In the genomic region with DNA sequence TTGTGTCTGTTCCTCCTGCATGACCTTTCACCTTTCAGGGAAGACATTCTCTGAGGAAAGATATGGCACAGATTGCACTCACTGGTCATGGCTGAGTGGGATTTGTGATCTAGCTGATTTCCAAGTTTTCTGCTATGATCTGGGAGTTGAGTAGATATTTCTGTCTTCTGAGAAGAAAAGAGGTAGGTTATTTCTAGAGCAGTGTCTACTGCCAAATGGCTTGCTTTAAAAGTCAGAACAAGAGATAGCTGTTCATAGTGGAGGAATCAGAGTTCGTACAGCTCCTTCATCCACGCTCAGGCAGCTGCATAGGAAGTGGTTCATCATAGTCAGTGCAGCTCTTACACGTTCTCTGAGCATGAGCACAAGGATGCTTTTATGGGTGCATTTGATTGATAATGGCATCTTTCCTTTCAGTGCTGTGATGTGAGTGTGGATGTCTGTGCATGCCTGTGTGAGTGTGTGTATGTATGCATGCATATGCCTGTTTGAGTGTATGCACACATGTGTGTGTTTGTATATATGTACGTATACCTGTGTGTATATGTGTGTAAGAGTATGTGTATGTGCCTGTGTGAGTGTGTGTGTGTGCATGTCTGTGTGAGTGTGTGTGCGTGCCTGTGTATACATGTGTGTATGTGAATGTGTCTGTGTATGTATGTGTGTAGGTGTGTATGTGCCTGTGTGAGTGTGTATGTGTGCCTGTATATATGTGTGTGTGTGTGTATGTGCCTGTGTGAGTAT, we compare ENCODE assay signal across 21 mouse cellular contexts.
DNase-seq lines count a peak whose midpoint lies in the region; ATAC-seq and TF ChIP-seq lines count a peak whose summit lies in the region.
"Had no signal": no experiment of that assay in that cellular context is flagged by ENCODE, and none has a peak within 500 bp of the region (broad histone marks: within the 10 kb centered on the region; RNA-seq: fewer than 3 reads in every experiment).

No protein-coding gene starts in this region.

- no peak overlapping the region for H3K27ac ChIP-seq in hindbrain, postnatal 0 days
- no peak overlapping the region for H3K27ac ChIP-seq in hindbrain, embryonic 12.5 days
- no peak overlapping the region for H3K27ac ChIP-seq in forebrain, embryonic 16.5 days (ENCODE audit: low read length)
- H3K27ac ChIP-seq in midbrain, embryonic 10.5 days (replicated peaks) = no peak overlapping the region
- H3K27ac ChIP-seq: forebrain, embryonic 10.5 days; midbrain, embryonic 13.5 days had no signal

- no peak overlapping the region for H3K4me3 ChIP-seq in hindbrain, postnatal 0 days (ENCODE audit: low read length)
- no peak overlapping the region for H3K4me3 ChIP-seq in hindbrain, embryonic 12.5 days
- no peak overlapping the region for H3K4me3 ChIP-seq in forebrain, embryonic 16.5 days (replicated peaks; ENCODE audit: low read length)
- no peak overlapping the region for H3K4me3 ChIP-seq in midbrain, embryonic 10.5 days
- H3K4me3 ChIP-seq: forebrain, embryonic 10.5 days; heart, embryonic 12.5 days; midbrain, embryonic 13.5 days had no signal

- H3K4me1 ChIP-seq in hindbrain, postnatal 0 days (ENCODE audit: insufficient read depth, low read length) = no peaks in the 10 kb centered on the region
- H3K4me1 ChIP-seq in hindbrain, embryonic 12.5 days = no peaks in the 10 kb centered on the region
- H3K4me1 ChIP-seq in forebrain, embryonic 16.5 days (replicated peaks; ENCODE audit: control insufficient read depth, insufficient read depth, low read length) = no peaks in the 10 kb centered on the region
- no peaks in the 10 kb centered on the region for H3K4me1 ChIP-seq in midbrain, embryonic 10.5 days
- H3K4me1 ChIP-seq: forebrain, embryonic 10.5 days; heart, embryonic 12.5 days; midbrain, embryonic 13.5 days had no signal

- DNase-seq in hindbrain, postnatal 0 days (ENCODE audit: low spot score) = no peak
- peak; percentile 27 to 40 for DNase-seq in right cerebral cortex, adult 2 months (ENCODE audit: low spot score in 2 of 2)
- no peak for DNase-seq in right cerebral cortex, postnatal 14 days
- peak; percentile 18 to 83 for DNase-seq in left cerebral cortex, postnatal 25 days (ENCODE audit: low spot score in 2 of 2)
- DNase-seq in midbrain, embryonic 10.5 days (ENCODE audit: low spot score) = no peak
- DNase-seq: adrenal gland, adult 8-10 months; cerebellum, adult 18-20 months; cerebellum, postnatal 36 days; heart, postnatal 36 days; kidney, adult 8-10 months; layer of hippocampus, postnatal 36 days; lung, adult 2 months; lung, postnatal 36 days; thymus, adult 2 months had no signal

- intact Hi-C loops in left cerebral cortex, postnatal 25 days (cut with DNase I) = loop anchor here (1.0 kb wide), 1 partner anchor 65 kb away; no protein-coding TSS in a partner anchor

- no peaks in the 10 kb centered on the region for H3K27me3 ChIP-seq in hindbrain, postnatal 0 days (ENCODE audit: insufficient read depth, low read length)
- H3K27me3 ChIP-seq in hindbrain, embryonic 12.5 days = no peaks in the 10 kb centered on the region
- no peaks in the 10 kb centered on the region for H3K27me3 ChIP-seq in forebrain, embryonic 16.5 days (replicated peaks; ENCODE audit: control insufficient read depth, insufficient read depth, low read length)
- no peaks in the 10 kb centered on the region for H3K27me3 ChIP-seq in midbrain, embryonic 10.5 days (ENCODE audit: low read depth, poor library complexity, severe bottlenecking)
- H3K27me3 ChIP-seq: heart, embryonic 12.5 days; midbrain, embryonic 13.5 days had no signal

- H3K9ac ChIP-seq in hindbrain, postnatal 0 days (replicated peaks; ENCODE audit: low read length) = no peak overlapping the region
- no peak overlapping the region for H3K9ac ChIP-seq in hindbrain, embryonic 12.5 days
- no peak overlapping the region for H3K9ac ChIP-seq in forebrain, embryonic 16.5 days (replicated peaks; ENCODE audit: low read depth, low read length)
- H3K9ac ChIP-seq: heart, embryonic 12.5 days; midbrain, embryonic 13.5 days had no signal

- no peak for TF ChIP-seq CTCF in hindbrain, postnatal 0 days (IDR thresholded peaks at IDR 0.05; ENCODE audit: low read depth)

- no peak overlapping the region for H3K4me2 ChIP-seq in hindbrain, postnatal 0 days (ENCODE audit: low read depth, low read length)
- H3K4me2 ChIP-seq in hindbrain, embryonic 12.5 days (replicated peaks) = no peak overlapping the region
- H3K4me2 ChIP-seq in forebrain, embryonic 16.5 days (ENCODE audit: low read length) = no peak overlapping the region
- H3K4me2 ChIP-seq: heart, embryonic 12.5 days; liver, embryonic 11.5 days; midbrain, embryonic 13.5 days had no signal

- 86% methylated on average over 5 of the region's 5 CpGs for WGBS in hindbrain, postnatal 0 days
- 87% methylated on average over 5 of the region's 5 CpGs for WGBS in hindbrain, embryonic 12.5 days
- WGBS in forebrain, embryonic 16.5 days = 88% methylated on average over 5 of the region's 5 CpGs
- WGBS in midbrain, embryonic 10.5 days = 88% methylated on average over 5 of the region's 5 CpGs

- H3K36me3 ChIP-seq in hindbrain, postnatal 0 days (ENCODE audit: insufficient read depth, low read length) = no peaks in the 10 kb centered on the region
- H3K36me3 ChIP-seq in hindbrain, embryonic 12.5 days = no peaks in the 10 kb centered on the region
- no peaks in the 10 kb centered on the region for H3K36me3 ChIP-seq in forebrain, embryonic 16.5 days (ENCODE audit: control insufficient read depth, insufficient read depth)
- H3K36me3 ChIP-seq in midbrain, embryonic 10.5 days = no peaks in the 10 kb centered on the region
- H3K36me3 ChIP-seq: forebrain, embryonic 10.5 days; heart, embryonic 12.5 days; midbrain, embryonic 13.5 days had no signal

- no peaks in the 10 kb centered on the region for H3K9me3 ChIP-seq in hindbrain, postnatal 0 days (ENCODE audit: low read length)
- no peaks in the 10 kb centered on the region for H3K9me3 ChIP-seq in hindbrain, embryonic 12.5 days (replicated peaks)
- H3K9me3 ChIP-seq in forebrain, embryonic 16.5 days (ENCODE audit: control insufficient read depth, low read length) = no peaks in the 10 kb centered on the region
- no peaks in the 10 kb centered on the region for H3K9me3 ChIP-seq in midbrain, embryonic 10.5 days (replicated peaks)
- H3K9me3 ChIP-seq: forebrain, embryonic 10.5 days; heart, embryonic 12.5 days; midbrain, embryonic 13.5 days had no signal

- 0 out of 2 replicates have a peak, but pooled peaks have one; percentile 21 for ATAC-seq in hindbrain, postnatal 0 days
- ATAC-seq in hindbrain, embryonic 12.5 days (ENCODE audit: low FRiP score) = no peak
- no peak for ATAC-seq in megakaryocyte progenitor cell, adult 5-6 weeks (replicated peaks; ENCODE audit: poor library complexity)
- no peak for ATAC-seq in forebrain, embryonic 16.5 days
- ATAC-seq: midbrain, embryonic 13.5 days had no signal

Comparison
In these comparisons a context has a peak if more than half of its experiments do, and no peak if none do; other contexts are left out.
1. DNase-seq: peak in right cerebral cortex, adult 2 months (2 of 2) and left cerebral cortex, postnatal 25 days (2 of 2); none in hindbrain, postnatal 0 days (single experiment), right cerebral cortex, postnatal 14 days (single experiment) and midbrain, embryonic 10.5 days (single experiment).